Mouse (Mus musculus): Measurements from ENCODE around the gene Fhod1.

DNA sequence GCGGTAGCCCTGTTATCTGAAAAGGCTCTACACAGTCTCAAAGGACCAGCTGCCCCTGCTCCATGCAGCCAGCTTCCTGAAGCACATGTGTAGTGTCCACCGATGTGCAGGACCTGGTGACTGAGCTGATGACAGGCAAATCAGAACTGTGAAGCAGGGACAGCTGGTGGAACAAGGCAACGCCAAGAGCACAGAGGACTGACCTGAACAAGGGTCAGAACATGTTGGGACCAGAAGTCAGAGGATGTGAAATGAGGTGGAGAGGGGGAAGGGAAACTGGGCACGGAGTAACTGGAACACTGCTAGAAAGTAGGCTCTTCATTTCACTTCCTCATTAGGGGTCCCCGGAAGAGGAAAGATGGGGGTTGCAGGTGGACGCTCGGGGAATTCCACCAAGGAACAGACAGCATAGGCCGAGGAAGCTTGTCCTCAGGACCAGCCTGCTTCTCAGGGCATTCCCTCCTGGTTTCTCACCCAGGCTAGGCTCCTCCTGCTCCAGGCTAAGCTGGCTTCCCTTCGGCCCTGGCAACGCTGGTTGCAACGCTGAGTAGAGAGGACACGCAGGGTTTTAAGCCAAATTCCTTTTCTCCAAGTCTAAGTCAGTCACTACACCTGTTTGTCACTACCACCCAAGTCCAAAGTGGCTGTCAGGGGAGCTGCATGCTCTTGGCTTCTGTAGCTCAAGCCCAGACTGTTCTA, 45.5 kb upstream of the Fhod1 start:
- TF ChIP-seq EP300 (IDR thresholded peaks at IDR 0.05; ENCODE audit: low read depth) = no peak
- TF ChIP-seq CTCF (IDR thresholded peaks at IDR 0.05; ENCODE audit: low read depth) = no peak

Measured in liver, postnatal 0 days (tissue).